Mouse (Mus musculus) liver, embryonic 14.5 days (tissue): Measurements from ENCODE around the gene Synj2.

ENCODE experiments used
- CTCF ChIP-seq: IDR thresholded peaks from 2 replicates; pipeline ENCODE4 v1.5.1; 2016; ENCODE audit warnings: antibody characterized with exemption, low read depth, control low read depth
- EP300 ChIP-seq: IDR thresholded peaks from 2 replicates; pipeline ENCODE4 v1.6.1; 2016; ENCODE audit warnings: antibody characterized with exemption, low read depth

DNA sequence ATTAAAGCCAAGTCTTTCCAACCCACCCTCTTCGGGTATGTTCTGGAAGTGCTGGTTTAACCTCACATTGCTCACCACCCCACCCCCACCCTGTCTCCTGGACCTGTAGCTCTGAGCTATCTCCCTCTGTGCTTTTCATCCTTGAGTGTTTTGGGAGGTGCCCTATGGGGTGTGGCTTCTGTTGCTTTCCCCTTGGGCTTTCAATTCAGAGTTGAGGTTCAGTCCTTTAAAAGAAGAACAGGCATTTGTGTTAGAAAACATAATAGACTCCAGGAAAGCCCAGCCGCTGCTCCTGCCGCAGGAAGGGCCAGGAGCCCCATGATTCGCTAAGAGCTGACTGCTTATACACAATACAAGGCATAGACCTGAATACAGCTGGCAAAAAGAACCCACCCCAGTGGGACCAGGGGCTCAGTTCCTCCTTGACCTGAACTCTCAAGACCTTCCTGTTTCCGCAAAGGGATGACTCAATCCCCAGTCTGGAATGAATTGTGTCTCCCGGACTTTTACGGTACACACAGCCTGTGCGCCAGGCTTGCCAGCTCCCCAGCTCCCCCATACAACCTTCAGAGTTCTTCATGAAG, 36.9 kb downstream of the Synj2 start:
- TF ChIP-seq EP300 (no peak), CTCF (no peak)
